Mouse (Mus musculus) monocyte, adult 5-6 weeks (primary cell): ENCODE measurements at regions not wholly inside any gene's neighbourhood (a gene's known extent, or its start where the extent isn't known, plus 50 kb on each side); places are given as distances from the start of the nearest gene placed in this dataset.
"Not testable (repeated sequence)": the region's sequence is repeated elsewhere in the genome, so short reads cannot be mapped to it uniquely, and the experiment has no call there.

Experiments
- ATAC-seq: fragments of 153-309, 156-312 bp; replicated peaks from 2 replicates; pipeline ENCODE4 v1.8.0; 2017; ENCODE audit warnings: mild to moderate bottlenecking; ENCODE audit not compliant: low TSS enrichment, insufficient number of reproducible peaks, severe bottlenecking, poor library complexity, low FRiP score

GRCm38 (mm10) chr12:29029461-29029860 is 277.9 kb downstream of the Eipr1 start:
- ATAC-seq = no peak

GRCm38 (mm10) chr12:29046009-29046408 is 294.4 kb downstream of the Eipr1 start:
- ATAC-seq = no peak

- ATAC-seq = not testable (repeated sequence)
These were observed 297.0 kb downstream of the Eipr1 start for GRCm38 (mm10) chr12:29048596-29048995.

GRCm38 (mm10) chr12:29049105-29049511 is 297.5 kb downstream of the Eipr1 start:
- no peak for ATAC-seq

GRCm38 (mm10) chr12:29049801-29050200 is 298.2 kb downstream of the Eipr1 start:
- ATAC-seq = no peak

- ATAC-seq = no peak
These were observed 299.1 kb downstream of the Eipr1 start for GRCm38 (mm10) chr12:29050516-29051251.

GRCm38 (mm10) chr12:29054367-29054766 is 302.8 kb downstream of the Eipr1 start:
- ATAC-seq = no peak

- no peak for ATAC-seq
These were observed 310.5 kb downstream of the Eipr1 start for GRCm38 (mm10) chr12:29062025-29062637.

GRCm38 (mm10) chr12:29062801-29063200 is 311.2 kb downstream of the Eipr1 start:
- no peak for ATAC-seq

GRCm38 (mm10) chr12:29068180-29068579 is 316.6 kb downstream of the Eipr1 start:
- no peak for ATAC-seq

- no peak for ATAC-seq
These were observed 323.7 kb downstream of the Eipr1 start for GRCm38 (mm10) chr12:29075096-29075852.

GRCm38 (mm10) chr12:29076606-29077005 is 325.0 kb downstream of the Eipr1 start:
- ATAC-seq = no peak

- no peak for ATAC-seq
These were observed 327.4 kb downstream of the Eipr1 start for GRCm38 (mm10) chr12:29079011-29079410.

- ATAC-seq = no peak
These were observed 332.0 kb downstream of the Eipr1 start for GRCm38 (mm10) chr12:29083426-29084221.

- not testable (repeated sequence) for ATAC-seq
These were observed 335.6 kb downstream of the Eipr1 start for GRCm38 (mm10) chr12:29087245-29087644.

GRCm38 (mm10) chr12:29089634-29090033 is 338.0 kb downstream of the Eipr1 start:
- ATAC-seq = no peak

- no peak for ATAC-seq
These were observed 338.8 kb downstream of the Eipr1 start for GRCm38 (mm10) chr12:29090451-29090850.

- ATAC-seq = no peak
These were observed 343.9 kb downstream of the Eipr1 start for GRCm38 (mm10) chr12:29095406-29096032.
